In genomic region chr11:6834636-6835035, GRCm38 (mm10) we compare ENCODE assay signal across 33 mouse cellular contexts. TPM values are rescaled to one million over a fixed set of nuclear protein-coding genes. Genes with fewer than 3 reads are reported as not detected.
"Had no signal": no experiment of that assay in that cellular context is flagged by ENCODE, and none has a peak within 500 bp of the region (broad histone marks: within the 10 kb centered on the region; RNA-seq: fewer than 3 reads in every experiment).

No protein-coding gene starts in this region.

- H3K27ac ChIP-seq: gastrocnemius, adult 2 months; heart, adult 2 months; heart, embryonic 10.5 days; hindbrain, embryonic 10.5 days; hindbrain, embryonic 12.5 days; hindbrain, embryonic 14.5 days; intestine, embryonic 15.5 days; layer of hippocampus, adult 2 months; left cerebral cortex, adult 2 months; limb, embryonic 10.5 days; limb, embryonic 12.5 days; liver, embryonic 13.5 days; liver, embryonic 15.5 days had no signal

- H3K4me2 ChIP-seq: heart, embryonic 12.5 days; hindbrain, embryonic 12.5 days; hindbrain, embryonic 14.5 days; intestine, embryonic 15.5 days; limb, embryonic 12.5 days; liver, embryonic 11.5 days; liver, embryonic 13.5 days; liver, embryonic 15.5 days had no signal

- H3K4me1 ChIP-seq: hindbrain, embryonic 10.5 days; hindbrain, embryonic 12.5 days; intestine, embryonic 15.5 days; limb, embryonic 10.5 days; liver, embryonic 13.5 days; liver, embryonic 15.5 days had no signal

- H3K9ac ChIP-seq: heart, embryonic 12.5 days; hindbrain, embryonic 12.5 days; hindbrain, embryonic 14.5 days; intestine, embryonic 15.5 days; limb, embryonic 12.5 days; liver, embryonic 13.5 days; liver, embryonic 15.5 days had no signal

- H3K4me3 ChIP-seq: gastrocnemius, adult 2 months; heart, adult 2 months; heart, embryonic 10.5 days; heart, embryonic 12.5 days; hindbrain, embryonic 10.5 days; hindbrain, embryonic 12.5 days; intestine, embryonic 15.5 days; layer of hippocampus, adult 2 months; left cerebral cortex, adult 2 months; limb, embryonic 10.5 days; limb, embryonic 12.5 days; liver, embryonic 13.5 days; liver, embryonic 15.5 days had no signal

- H3K36me3 ChIP-seq: heart, embryonic 10.5 days; heart, embryonic 12.5 days; hindbrain, embryonic 10.5 days; hindbrain, embryonic 12.5 days; intestine, embryonic 15.5 days; limb, embryonic 10.5 days; limb, embryonic 12.5 days; liver, embryonic 13.5 days; liver, embryonic 15.5 days had no signal

- H3K27me3 ChIP-seq: heart, embryonic 12.5 days; hindbrain, embryonic 12.5 days; intestine, embryonic 15.5 days; limb, embryonic 12.5 days; liver, embryonic 13.5 days; liver, embryonic 15.5 days had no signal

- H3K9me3 ChIP-seq: heart, embryonic 10.5 days; heart, embryonic 12.5 days; hindbrain, embryonic 10.5 days; hindbrain, embryonic 12.5 days; intestine, embryonic 15.5 days; limb, embryonic 10.5 days; limb, embryonic 12.5 days; liver, embryonic 13.5 days; liver, embryonic 15.5 days had no signal

- DNase-seq: gastrocnemius, adult 2 months; gastrocnemius, postnatal 10 days; gastrocnemius, postnatal 25 days; heart, adult 2 months; heart, postnatal 10 days; heart, postnatal 4 days; kidney, adult 18-20 months; kidney, adult 8-10 months; kidney, postnatal 10 days; kidney, postnatal 25 days; kidney, postnatal 4 days; liver; liver, embryonic 13.5 days had no signal

- ATAC-seq: hindbrain, embryonic 16.5 days; inflammation-experienced regulatory T-cells, adult 6 months; intestine, embryonic 15.5 days; intestine, postnatal 0 days had no signal

RNA-seq across cellular contexts. Expression of gene Gm11983, which starts 2.8 kb away (rescaled TPM):
- polyA plus RNA-seq: heart, adult 2 months; heart, embryonic 10.5 days; heart, embryonic 12.5 days; heart, embryonic 14.5 days; heart, embryonic 16.5 days; hindbrain, embryonic 10.5 days; hindbrain, embryonic 12.5 days; hindbrain, embryonic 14.5 days; hindbrain, embryonic 16.5 days; inflammation-experienced regulatory T-cells, adult 6 months; intestine, embryonic 15.5 days; intestine, postnatal 0 days; kidney, embryonic 14.5 days; kidney, embryonic 16.5 days; limb, embryonic 10.5 days; limb, embryonic 12.5 days; limb, embryonic 14.5 days; liver, embryonic 11.5 days; liver, embryonic 13.5 days; liver, embryonic 15.5 days had no signal
